Mouse (Mus musculus): ENCODE measurements around the gene Lilra6. TPM values are rescaled to one million over a fixed set of nuclear protein-coding genes. Genes with fewer than 3 reads are reported as not detected.
"Not testable (repeated sequence)": the region's sequence is repeated elsewhere in the genome, so short reads cannot be mapped to it uniquely, and the experiment has no call there.

Lilra6 gene
- 0.04 TPM in 1 of 2 replicates, not detected in the other for polyA plus RNA-seq (2012; rRNA removed)

DNA sequence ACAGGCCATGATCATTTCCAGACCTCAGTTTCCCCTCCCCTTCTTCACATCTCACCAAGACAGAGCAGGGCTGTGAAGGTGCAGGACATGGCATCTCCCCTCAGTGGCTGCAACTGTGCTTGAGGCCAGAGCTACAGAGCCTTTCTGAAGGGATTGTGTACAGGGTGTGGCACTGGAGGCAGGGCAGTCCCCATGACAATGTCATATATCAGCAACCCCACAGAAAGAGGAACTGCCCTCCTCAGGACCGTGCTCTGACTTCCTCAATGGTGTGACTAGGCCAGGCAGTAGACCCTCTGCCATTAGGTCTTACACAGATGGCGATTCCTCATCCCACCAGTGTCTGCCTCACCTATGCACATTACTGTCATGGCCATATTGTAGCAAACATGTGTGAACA lies at the start of gene Lilra6:
Lilra6 (minus strand) TSS at position 117 of the 400 bp plus-strand sequence.
- not testable (repeated sequence) for DNase-seq (ENCODE audit: low read depth)

DNA sequence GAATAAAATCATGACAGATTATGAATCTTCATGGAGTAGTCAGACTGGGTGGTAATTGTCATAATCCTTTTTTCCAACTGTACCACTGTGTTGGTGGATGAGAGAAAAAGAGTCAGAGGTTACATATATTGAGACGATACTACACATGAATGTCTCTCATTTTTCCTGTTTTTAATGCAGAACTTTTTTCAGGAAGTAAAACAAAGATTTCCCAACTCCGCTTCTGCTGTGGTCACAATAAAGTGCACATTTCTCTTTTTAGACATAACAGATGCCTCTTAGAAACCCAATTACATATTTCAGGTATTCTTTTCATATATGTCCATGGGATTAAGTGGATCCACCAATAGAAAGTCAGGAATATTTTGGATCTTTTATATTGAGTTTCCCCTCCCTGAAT lies 46.7 kb upstream of the Lilra6 start:
- TF ChIP-seq POLR2A (IDR thresholded peaks at IDR 0.05; ENCODE audit: borderline replicate concordance, extremely low read depth, insufficient read depth, insufficient read length, poor library complexity, severe bottlenecking): no peak
- no peak for DNase-seq (ENCODE audit: low read depth)

DNA sequence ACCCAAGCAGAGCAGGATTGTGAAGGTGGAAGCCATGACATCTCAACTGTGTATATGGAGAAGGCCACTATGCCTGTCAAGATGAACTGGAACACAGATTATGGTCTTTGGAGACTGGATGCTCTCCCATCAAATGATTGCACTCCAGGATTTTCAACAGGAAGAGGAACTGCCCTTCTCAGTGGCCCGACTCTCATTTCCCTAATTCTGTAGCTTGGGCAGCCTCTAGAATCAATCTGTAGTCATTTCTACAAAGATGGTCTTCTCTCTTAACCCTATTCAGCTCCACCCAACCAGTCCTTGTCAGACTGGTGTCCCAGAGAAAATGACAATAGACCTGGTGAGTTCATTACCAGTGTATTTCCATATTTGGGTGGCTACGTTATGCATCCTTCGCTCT lies 42.1 kb upstream of the Lilra6 start:
- no peak for DNase-seq (ENCODE audit: low read depth)
- TF ChIP-seq CTCF (IDR thresholded peaks at IDR 0.05; ENCODE audit: borderline replicate concordance, extremely low read depth, insufficient read depth, insufficient read length) (no peak), POLR2A (IDR thresholded peaks at IDR 0.05; ENCODE audit: borderline replicate concordance, extremely low read depth, insufficient read depth, insufficient read length, poor library complexity, severe bottlenecking) (no peak)

DNA sequence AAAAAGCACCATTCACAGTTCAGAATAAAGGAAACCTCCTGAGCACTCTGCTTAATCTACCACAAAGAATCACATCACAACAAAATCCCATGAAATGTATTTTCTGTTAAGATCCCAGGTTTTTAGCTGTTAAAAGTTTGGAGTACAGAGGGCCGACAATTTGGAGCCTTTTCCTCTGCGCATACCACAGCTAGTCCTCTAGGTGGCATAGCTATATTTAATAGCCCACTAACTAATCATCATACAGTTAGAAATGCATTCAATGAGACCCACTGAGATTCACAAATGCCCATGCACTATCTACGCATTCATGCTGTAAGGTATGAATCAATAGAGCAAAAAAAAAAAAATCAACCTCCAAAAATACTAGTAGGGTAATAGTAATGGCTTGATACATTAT lies 33.9 kb upstream of the Lilra6 start:
- TF ChIP-seq CTCF (IDR thresholded peaks at IDR 0.05; ENCODE audit: borderline replicate concordance, extremely low read depth, insufficient read depth, insufficient read length): no peak
- no peak for TF ChIP-seq POLR2A (IDR thresholded peaks at IDR 0.05; ENCODE audit: borderline replicate concordance, extremely low read depth, insufficient read depth, insufficient read length, poor library complexity, severe bottlenecking)
- peak; percentile 0 for DNase-seq (ENCODE audit: low read depth)

- no peak for TF ChIP-seq POLR2A (IDR thresholded peaks at IDR 0.05; ENCODE audit: borderline replicate concordance, extremely low read depth, insufficient read depth, insufficient read length, poor library complexity, severe bottlenecking)
- no peak for DNase-seq (ENCODE audit: low read depth)
These were observed 32.9 kb upstream of the Lilra6 start for GRCm38 (mm10) chr7:3948223-3948622.

DNA sequence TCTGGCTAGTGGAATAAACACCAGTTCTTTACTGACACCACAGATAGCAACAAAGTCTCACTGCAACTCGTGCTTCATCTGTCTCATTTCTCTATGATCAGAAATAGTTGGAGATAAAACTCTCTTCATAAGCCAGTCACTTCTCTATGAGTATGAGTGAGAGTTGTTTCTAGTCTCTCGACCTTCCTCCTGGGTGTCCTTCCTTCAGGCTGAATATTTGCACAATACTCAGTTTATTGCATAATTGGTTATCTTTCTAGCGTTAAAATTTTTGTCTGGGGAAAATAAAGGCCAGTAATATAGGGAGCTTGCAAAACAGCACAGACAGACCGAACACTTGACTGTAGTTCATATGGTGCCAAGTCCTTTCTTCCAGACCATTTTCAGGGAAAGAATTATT lies 30.8 kb upstream of the Lilra6 start:
- DNase-seq (ENCODE audit: low read depth): no peak
- TF ChIP-seq CTCF (IDR thresholded peaks at IDR 0.05; ENCODE audit: borderline replicate concordance, extremely low read depth, insufficient read depth, insufficient read length) (no peak), POLR2A (IDR thresholded peaks at IDR 0.05; ENCODE audit: borderline replicate concordance, extremely low read depth, insufficient read depth, insufficient read length, poor library complexity, severe bottlenecking) (no peak)

DNA sequence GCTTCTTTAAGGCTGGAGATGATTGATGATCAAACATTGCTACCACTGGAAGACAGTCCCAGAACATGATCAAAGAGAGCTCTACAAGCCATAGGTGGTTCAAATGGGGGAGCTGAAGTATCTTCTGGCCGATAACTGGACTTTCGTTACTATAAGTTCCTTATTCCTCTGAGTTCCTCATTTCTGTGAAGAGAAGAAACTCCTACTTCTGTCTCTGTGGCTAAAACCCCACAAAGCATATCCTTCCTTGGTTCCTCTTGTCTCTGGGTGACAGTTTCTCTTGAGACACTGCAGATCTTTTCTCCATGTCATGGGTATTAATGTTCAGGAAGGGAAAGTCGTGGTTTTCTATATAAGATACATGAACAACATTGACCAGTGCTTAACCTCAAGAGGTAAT lies 25.6 kb upstream of the Lilra6 start:
- DNase-seq (ENCODE audit: low read depth): no peak
- TF ChIP-seq POLR2A (IDR thresholded peaks at IDR 0.05; ENCODE audit: borderline replicate concordance, extremely low read depth, insufficient read depth, insufficient read length, poor library complexity, severe bottlenecking): no peak
- TF ChIP-seq CTCF (IDR thresholded peaks at IDR 0.05; ENCODE audit: borderline replicate concordance, extremely low read depth, insufficient read depth, insufficient read length): no peak

GRCm38 (mm10) chr7:3939866-3940525 lies 24.7 kb upstream of the Lilra6 start:
- no peak for DNase-seq (ENCODE audit: low read depth)
- TF ChIP-seq POLR2A (IDR thresholded peaks at IDR 0.05; ENCODE audit: borderline replicate concordance, extremely low read depth, insufficient read depth, insufficient read length, poor library complexity, severe bottlenecking) (no peak), CTCF (IDR thresholded peaks at IDR 0.05; ENCODE audit: borderline replicate concordance, extremely low read depth, insufficient read depth, insufficient read length) (no peak)

DNA sequence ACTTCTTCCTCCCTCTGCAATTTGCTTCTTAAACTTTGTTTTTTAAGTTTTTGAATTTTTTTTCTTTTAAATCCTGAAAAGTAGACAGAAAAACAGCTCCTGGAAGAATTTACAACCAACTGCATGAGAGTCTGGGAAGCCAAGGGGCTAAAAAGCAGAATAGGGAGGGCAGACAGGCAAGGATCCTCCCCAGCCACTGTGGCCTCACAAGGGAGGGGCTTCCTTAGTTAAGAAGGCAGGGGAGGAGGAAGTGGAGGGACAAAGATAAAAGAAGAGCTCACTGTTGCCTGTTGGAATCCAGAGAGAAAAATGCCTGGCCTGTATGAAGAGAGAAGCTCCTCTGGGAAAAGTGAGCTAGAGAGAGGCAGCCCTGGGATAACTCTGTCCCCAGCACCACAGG lies 20.2 kb upstream of the Lilra6 start:
- DNase-seq (ENCODE audit: low read depth): not testable (repeated sequence)

DNA sequence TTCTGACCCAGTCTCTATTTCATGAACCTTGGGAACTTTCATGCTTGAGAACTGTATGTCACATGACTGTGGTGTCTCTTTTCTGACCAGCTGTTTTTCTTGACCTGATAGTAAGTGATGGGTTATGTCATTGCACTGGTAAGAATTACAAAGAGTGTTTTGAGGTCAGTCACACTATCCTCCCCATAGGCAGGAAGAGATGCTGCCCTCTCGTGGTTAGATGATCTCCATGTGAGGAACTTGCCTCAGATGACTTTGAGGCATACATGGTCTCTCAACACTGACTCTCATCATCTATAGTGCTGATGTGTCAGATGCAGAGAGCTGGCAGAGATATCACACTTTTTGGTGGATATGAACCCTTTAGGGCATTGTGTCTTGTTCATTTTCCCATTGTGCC lies 11.6 kb downstream of the Lilra6 start:
- no peak for DNase-seq (ENCODE audit: low read depth)
- TF ChIP-seq POLR2A (IDR thresholded peaks at IDR 0.05; ENCODE audit: borderline replicate concordance, extremely low read depth, insufficient read depth, insufficient read length, poor library complexity, severe bottlenecking) (no peak), CTCF (IDR thresholded peaks at IDR 0.05; ENCODE audit: borderline replicate concordance, extremely low read depth, insufficient read depth, insufficient read length) (no peak)

DNA sequence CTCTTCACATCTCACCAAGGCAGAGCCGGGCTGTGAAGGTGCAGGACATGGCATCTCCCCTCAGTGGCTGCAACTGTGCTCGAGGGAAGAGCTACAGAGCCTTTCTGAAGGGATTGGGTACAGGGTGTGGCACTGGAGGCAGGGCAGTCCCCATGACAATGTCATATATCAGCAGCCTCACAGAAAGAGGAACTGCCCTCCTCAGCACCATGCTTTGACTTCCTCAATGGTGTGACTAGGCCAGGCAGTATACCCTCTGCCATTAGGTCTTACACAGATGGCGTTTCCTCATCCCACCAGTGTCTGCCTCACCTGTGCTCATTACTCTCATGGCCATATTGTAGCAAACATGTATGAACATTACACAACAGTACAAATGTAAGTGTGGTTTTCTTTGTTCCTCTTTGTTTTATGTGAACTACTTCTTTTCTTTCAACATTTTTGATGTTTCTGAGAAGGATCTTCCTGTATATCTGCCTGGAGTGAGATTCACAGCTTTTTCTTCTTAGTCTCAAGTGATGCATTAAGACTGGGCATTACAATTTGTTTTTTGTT lies 17.2 kb downstream of the Lilra6 start, which contains the start of gene Gm14548:
Gm14548 (minus strand) TSS at position 85 of the 555 bp plus-strand sequence.
- not testable (repeated sequence) for DNase-seq (ENCODE audit: low read depth)

DNA sequence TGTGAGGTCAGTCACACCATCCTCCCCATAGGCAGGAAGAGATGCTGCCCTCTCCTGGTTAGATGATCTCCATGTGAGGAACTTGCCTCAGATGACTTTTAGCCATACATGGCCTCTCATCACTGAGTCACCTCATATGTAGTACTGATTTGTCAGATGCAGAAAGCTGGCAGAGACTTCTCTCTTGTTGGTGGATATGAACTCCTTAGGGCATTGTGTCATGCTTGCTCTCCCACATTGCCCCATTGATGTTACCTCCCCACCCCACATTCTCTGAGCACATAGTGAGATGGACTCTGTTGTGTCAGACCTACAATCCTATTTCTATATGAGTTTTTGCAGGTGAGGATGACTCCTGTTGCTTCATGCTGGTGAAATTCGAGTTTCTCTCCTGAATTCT lies 40.3 kb downstream of the Lilra6 start:
- DNase-seq (ENCODE audit: low read depth): not testable (repeated sequence)

Other genes starting within 250 kb of the Lilra6 start
- gene Leng1, start 249.7 kb downstream of the Lilra6 start, polyA plus RNA-seq (2012; rRNA removed): 6.6 and 8.6 TPM in 2 replicates
- 13.7 and 14.1 TPM in 2 replicates for gene Tmc4, start 237.9 kb downstream of the Lilra6 start, polyA plus RNA-seq (2012; rRNA removed)
- 190 and 235 TPM in 2 replicates for gene Tsen34, start 222.6 kb downstream of the Lilra6 start, polyA plus RNA-seq (2012; rRNA removed)
- 78.7 and 103 TPM in 2 replicates for gene Mboat7, start 222.0 kb downstream of the Lilra6 start, polyA plus RNA-seq (2012; rRNA removed)
- gene Rps9, start 211.5 kb downstream of the Lilra6 start, polyA plus RNA-seq (2012; rRNA removed): 2,419 and 2,655 TPM in 2 replicates
- 0.18 and 0.34 TPM in 2 replicates for gene Pirb, start 195.1 kb downstream of the Lilra6 start, polyA plus RNA-seq (2012; rRNA removed)
- gene Gm15448, start 89.8 kb downstream of the Lilra6 start, polyA plus RNA-seq (2012; rRNA removed): 0.03 TPM in 1 of 2 replicates, not detected in the other
- not detected in 2 replicates for gene Pira2, start 70.5 kb downstream of the Lilra6 start, polyA plus RNA-seq (2012; rRNA removed)
- not detected in 2 replicates for gene Gm14548, start 17.4 kb downstream of the Lilra6 start, polyA plus RNA-seq (2012; rRNA removed)
- 3.7 TPM in 2 replicates for gene Lair1, start 147.7 kb upstream of the Lilra6 start, polyA plus RNA-seq (2012; rRNA removed)
- 239 and 253 TPM in 2 replicates for gene Ttyh1, start 203.9 kb upstream of the Lilra6 start, polyA plus RNA-seq (2012; rRNA removed)
- gene Leng8, start 221.5 kb upstream of the Lilra6 start, polyA plus RNA-seq (2012; rRNA removed): 501 and 507 TPM in 2 replicates
- gene Leng9, start 234.9 kb upstream of the Lilra6 start, polyA plus RNA-seq (2012; rRNA removed): 4.6 and 5.0 TPM in 2 replicates
- gene Cdc42ep5, start 249.4 kb upstream of the Lilra6 start, polyA plus RNA-seq (2012; rRNA removed): 8.8 and 9.7 TPM in 2 replicates